Mouse (Mus musculus): ENCODE measurements around the gene Iqsec1.

Gene Iqsec1

GRCm38 (mm10) chr6:90953349-90953748 lies 35.1 kb downstream of the Iqsec1 start:
- no peak for DNase-seq (ENCODE audit: low spot score)

GRCm38 (mm10) chr6:90950936-90951335 lies 37.5 kb downstream of the Iqsec1 start:
- DNase-seq (ENCODE audit: low spot score) = no peak

- DNase-seq (ENCODE audit: low spot score) = no peak
These were observed 40.4 kb downstream of the Iqsec1 start for GRCm38 (mm10) chr6:90948097-90948496.

GRCm38 (mm10) chr6:90945560-90946230 lies 42.8 kb downstream of the Iqsec1 start:
- DNase-seq (ENCODE audit: low spot score) = no peak

DNA sequence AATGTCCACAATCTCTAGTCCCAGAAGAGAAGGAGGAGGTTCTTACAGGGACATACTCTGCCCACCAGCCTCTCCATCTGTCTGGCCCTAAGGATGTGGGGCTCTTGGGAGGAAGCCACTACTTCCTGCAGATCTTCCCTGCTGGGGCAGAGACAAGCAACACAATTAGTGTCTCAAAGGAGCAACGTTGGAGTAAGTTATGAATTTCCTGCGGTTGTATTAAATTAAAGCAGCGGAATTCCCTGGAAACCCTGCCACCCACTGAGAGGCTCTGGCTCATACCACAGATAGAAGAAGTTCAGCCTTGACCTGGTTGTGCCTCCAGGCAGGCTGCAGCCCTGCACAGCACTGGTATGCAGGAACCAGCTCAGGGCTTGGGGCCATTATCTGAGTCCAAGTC lies 47.2 kb downstream of the Iqsec1 start:
- no peak for DNase-seq (ENCODE audit: low spot score)

DNA sequence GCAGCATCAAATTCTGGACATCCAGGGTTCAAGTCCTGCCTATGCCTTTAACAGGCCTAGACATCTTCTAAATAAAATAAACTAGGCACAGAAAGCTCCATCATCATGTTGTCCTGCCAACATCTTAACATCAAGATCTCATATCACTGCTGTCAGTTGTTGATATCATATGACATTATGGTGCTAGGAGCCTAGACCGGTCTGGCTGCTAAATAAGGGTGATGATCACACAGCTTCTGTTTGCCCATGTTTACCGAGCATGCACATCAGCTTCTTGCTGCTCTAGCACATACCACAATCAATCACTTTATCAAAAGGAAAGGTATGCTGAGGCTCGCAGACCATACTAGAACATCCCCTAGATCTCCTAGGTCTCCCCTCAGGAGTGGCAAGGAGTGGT lies 54.8 kb downstream of the Iqsec1 start:
- DNase-seq (ENCODE audit: low spot score) = no peak

GRCm38 (mm10) chr6:90928806-90929205 lies 59.7 kb downstream of the Iqsec1 start:
- no peak for DNase-seq (ENCODE audit: low spot score)

DNA sequence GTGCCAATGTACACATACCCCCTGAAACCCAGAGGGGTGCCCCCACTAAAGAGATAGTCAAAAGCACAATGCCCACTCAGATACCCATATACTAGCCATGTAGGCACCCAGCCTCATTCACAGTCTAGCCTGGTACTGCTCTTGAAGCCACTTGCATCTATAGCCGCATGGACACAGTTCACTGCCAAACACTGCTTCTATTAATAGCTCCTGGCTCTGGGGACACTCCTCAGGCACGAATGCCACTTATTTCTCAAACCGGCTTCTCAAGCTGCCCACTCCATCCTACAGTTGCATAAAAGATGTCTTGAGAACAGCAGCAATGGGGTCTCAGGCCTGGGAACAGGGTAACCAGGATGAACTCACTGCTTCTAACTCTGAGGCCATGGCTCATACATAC lies 63.0 kb downstream of the Iqsec1 start:
- no peak for DNase-seq (ENCODE audit: low spot score)

GRCm38 (mm10) chr6:90924796-90925195 lies 63.7 kb downstream of the Iqsec1 start:
- no peak for DNase-seq (ENCODE audit: low spot score)

GRCm38 (mm10) chr6:90924379-90924778 lies 64.1 kb downstream of the Iqsec1 start:
- no peak for DNase-seq (ENCODE audit: low spot score)

DNA sequence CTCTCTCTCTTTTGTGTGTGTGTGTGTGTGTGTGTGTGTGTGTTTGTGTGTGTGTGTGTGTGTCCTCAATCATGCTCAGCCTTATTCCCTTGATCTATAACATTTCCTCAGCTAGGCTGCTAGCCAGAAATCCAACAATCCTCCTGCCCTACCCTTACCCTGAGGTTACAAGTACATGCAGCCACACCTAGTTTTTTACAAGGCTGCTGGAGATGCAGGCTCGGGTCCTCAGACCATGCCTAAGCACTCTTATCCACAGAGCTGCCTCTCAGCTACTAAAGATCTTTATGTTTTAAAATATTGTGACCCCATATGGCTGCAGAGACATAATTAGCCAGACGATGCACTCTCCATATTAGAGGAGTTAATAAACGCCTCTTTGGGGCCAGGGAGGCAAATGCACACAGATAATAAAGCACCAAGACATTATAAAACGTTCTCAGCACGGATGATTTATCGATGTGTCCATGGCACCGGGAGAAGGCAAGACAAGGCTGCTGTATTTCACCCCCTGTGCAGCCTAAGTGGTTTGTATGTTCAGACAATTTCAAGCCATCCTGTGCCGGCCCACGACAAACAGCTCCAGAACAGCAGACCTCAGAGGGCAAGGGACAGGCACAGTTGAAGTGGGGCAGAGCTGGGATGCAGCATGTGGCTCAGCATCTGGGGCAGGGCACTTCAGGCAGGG lies 67.1 kb downstream of the Iqsec1 start:
- DNase-seq (ENCODE audit: low spot score) = no peak

DNA sequence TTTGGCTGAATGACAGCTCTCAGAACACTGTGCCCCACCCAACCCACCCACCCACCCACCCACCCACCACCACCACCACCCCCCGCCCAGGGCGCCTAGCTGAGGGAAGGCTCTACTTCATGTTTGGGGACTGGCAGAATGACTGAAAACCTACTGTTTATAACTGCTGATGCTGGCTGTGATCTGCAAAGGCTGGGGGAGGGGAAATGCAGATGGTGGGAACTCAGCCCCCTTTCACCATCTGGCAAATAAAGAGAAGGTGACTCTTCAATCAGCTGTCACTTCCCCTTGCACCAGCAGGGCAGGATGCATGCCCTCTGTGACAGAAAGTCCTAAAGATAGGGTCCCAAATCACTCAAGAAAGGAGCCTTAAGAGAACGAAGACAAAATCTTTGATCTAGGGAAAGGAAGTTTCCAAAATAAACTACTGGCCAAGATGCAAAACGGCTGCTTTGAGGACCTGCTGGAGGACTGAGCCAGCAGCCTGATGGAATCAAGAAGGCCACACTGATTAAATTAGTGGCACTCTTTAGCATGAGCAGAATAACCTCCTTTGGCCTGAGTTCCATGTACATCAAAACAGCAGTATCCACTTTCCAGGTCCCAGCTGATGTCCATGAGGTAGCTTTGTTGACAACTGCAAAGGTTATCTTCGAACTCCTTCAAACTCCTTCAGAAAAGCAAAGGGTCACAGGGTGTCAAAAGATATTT lies 67.8 kb downstream of the Iqsec1 start:
- DNase-seq (ENCODE audit: low spot score) = no peak

- no peak for DNase-seq (ENCODE audit: low spot score)
These were observed 68.7 kb downstream of the Iqsec1 start for GRCm38 (mm10) chr6:90919636-90920420.

- DNase-seq (ENCODE audit: low spot score) = no peak
These were observed 72.9 kb downstream of the Iqsec1 start for GRCm38 (mm10) chr6:90915585-90915984.

DNA sequence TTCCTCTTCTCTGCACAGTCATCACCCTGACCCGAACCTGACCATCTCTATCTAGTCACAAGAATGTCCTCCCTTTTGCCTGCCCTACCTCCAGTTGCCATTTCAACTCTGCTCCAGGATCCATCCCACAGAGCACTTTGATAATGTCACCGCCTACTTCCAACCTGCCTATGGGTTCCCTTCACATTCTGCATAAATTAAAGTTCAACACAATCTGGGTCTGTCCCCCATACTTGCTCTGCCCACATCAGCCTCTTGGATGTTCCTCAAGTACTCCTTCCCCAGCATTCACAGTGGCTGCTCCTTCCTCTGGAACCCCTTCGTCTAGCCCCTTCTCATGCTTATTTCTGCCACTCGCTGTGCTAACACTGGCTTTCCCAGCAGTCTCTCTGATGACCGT lies 74.7 kb downstream of the Iqsec1 start:
- DNase-seq (ENCODE audit: low spot score) = no peak

DNA sequence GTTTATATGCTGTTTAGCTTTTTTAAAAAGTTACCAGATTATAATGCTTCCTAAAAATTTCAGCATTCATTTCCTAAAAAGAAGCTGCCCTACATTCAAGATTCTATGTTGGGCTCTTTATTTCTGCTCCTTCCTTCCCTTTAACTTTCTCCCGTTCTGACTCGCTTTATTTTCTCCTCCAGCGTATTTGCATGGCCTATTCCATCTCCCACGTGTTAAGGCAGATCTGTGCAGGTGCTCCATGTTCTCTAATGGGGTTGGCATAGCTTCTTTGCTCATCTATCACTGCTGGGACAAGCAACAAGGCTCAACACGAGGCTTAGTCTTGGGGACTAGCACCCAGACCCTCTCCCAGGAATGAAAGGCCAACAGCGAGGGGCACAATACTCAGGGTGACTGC lies 75.7 kb downstream of the Iqsec1 start:
- no peak for DNase-seq (ENCODE audit: low spot score)

- no peak for DNase-seq (ENCODE audit: low spot score)
These were observed 84.3 kb downstream of the Iqsec1 start for GRCm38 (mm10) chr6:90904143-90904542.

GRCm38 (mm10) chr6:90900302-90900701 lies 88.2 kb downstream of the Iqsec1 start:
- no peak for DNase-seq (ENCODE audit: low spot score)

DNA sequence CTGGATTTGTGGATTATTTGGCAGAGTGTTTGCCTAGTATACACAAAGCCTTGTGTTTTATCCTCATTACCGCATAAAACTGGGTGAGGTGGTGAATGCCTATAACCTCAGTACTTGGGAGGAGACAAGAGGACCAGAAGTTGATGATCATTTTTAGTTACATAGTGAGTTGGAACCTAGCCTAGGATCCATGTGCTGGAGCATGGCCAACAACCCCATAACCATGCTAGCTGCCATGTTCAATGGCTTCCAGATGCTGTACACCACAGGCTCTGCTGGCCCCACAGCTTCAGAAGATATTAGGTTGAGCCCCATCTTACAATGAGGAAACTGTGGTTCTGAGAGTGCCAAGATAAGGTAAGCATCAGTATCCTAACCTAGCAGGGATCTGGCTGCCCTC lies 89.2 kb downstream of the Iqsec1 start:
- DNase-seq (ENCODE audit: low spot score) = no peak

- DNase-seq (ENCODE audit: low spot score) = no peak
These were observed 90.4 kb downstream of the Iqsec1 start for GRCm38 (mm10) chr6:90898107-90898506.

DNA sequence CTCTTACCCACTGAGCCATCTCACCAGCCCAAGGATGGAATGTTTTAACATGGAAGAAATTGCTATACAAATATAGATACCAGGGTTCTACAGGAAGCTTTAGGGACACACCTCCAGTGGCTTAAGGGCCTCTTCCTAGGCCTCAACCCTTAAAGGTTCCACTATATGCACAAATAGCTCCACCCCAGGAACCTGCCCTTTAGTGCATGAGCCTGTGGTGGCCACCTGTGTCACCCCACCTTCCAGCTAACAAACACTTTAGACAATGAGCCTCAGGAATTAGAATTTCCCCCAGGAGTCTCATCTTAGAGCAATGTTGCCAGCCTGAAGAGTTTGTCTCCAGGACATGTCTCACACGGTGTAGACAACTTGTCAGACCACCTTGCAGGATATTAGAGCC lies 96.1 kb downstream of the Iqsec1 start:
- no peak for DNase-seq (ENCODE audit: low spot score)

All from urinary bladder, postnatal 10 days (tissue).